Mouse (Mus musculus) left cerebral cortex, postnatal 4 days (tissue): Measurements from ENCODE around the gene Sh3gl3. TPM values are rescaled to one million over a fixed set of nuclear protein-coding genes. Genes with fewer than 3 reads are reported as not detected.
A peak's percentile ranks its signal among the peaks of the same experiment; 100 is the strongest.

ENCODE experiments used
- DNase-seq: peaks from one replicate; pipeline ENCODE4 v3.0.0-alpha.2; 2022
- intact Hi-C: fragments of 180-260 bp; cut with DNase I; formaldehyde crosslinking; loops from one replicate; pipeline ENCODE4 v1.15.1; 2025
- total RNA-seq, 2 experiments: library from RNA; stranded (reverse); gene quantifications; 2 replicates each; pipeline ENCODE4 v1.2.3; 2021

Sh3gl3 gene
- total RNA-seq: 10 to 100 TPM; 64.2 to 67.2 TPM

GRCm38 (mm10) chr7:82173540-82173939 is at the start of gene Sh3gl3:
Gene Sh3gl3, plus strand, starts transcription at chr7:82173840.
- intact Hi-C loops: no loop called here
- no peak for DNase-seq

- intact Hi-C loops: no loop called here
- no peak for DNase-seq
Measured at GRCm38 (mm10) chr7:82138196-82138595, 35.4 kb upstream of the Sh3gl3 start.

GRCm38 (mm10) chr7:82147151-82147550 is 26.5 kb upstream of the Sh3gl3 start:
- DNase-seq: no peak
- intact Hi-C loops: no loop called here

- intact Hi-C loops: no loop called here
- no peak for DNase-seq
Measured at GRCm38 (mm10) chr7:82164681-82165080, 9.0 kb upstream of the Sh3gl3 start.

GRCm38 (mm10) chr7:82174571-82175326 is 1.1 kb downstream of the Sh3gl3 start:
- intact Hi-C loops: no loop called here
- DNase-seq: peak; percentile 85

GRCm38 (mm10) chr7:82175327-82175721 is 1.7 kb downstream of the Sh3gl3 start:
- DNase-seq: no peak
- intact Hi-C loops: no loop called here

GRCm38 (mm10) chr7:82176192-82176591 is 2.6 kb downstream of the Sh3gl3 start:
- no peak for DNase-seq
- intact Hi-C loops: no loop called here

GRCm38 (mm10) chr7:82177336-82177735 is 3.7 kb downstream of the Sh3gl3 start:
- no peak for DNase-seq
- intact Hi-C loops: no loop called here

GRCm38 (mm10) chr7:82180919-82181318 is 7.3 kb downstream of the Sh3gl3 start:
- DNase-seq: no peak
- intact Hi-C loops: no loop called here

GRCm38 (mm10) chr7:82182781-82183180 is 9.1 kb downstream of the Sh3gl3 start:
- intact Hi-C loops: no loop called here
- DNase-seq: no peak

GRCm38 (mm10) chr7:82191604-82192003 is 18.0 kb downstream of the Sh3gl3 start:
- no peak for DNase-seq
- intact Hi-C loops: no loop called here

- intact Hi-C loops: no loop called here
- DNase-seq: no peak
Measured at GRCm38 (mm10) chr7:82192512-82192911, 18.9 kb downstream of the Sh3gl3 start.

- intact Hi-C loops: no loop called here
- DNase-seq: peak; percentile 16
Measured at GRCm38 (mm10) chr7:82203111-82203510, 29.5 kb downstream of the Sh3gl3 start.

GRCm38 (mm10) chr7:82204014-82204784 is 30.6 kb downstream of the Sh3gl3 start:
- DNase-seq: no peak
- intact Hi-C loops: no loop called here

- DNase-seq: no peak
- intact Hi-C loops: no loop called here
Measured at GRCm38 (mm10) chr7:82204975-82205374, 31.3 kb downstream of the Sh3gl3 start.

- DNase-seq: peak; percentile 28
- intact Hi-C loops: no loop called here
Measured at GRCm38 (mm10) chr7:82206787-82207186, 33.1 kb downstream of the Sh3gl3 start.

- intact Hi-C loops: no loop called here
- no peak for DNase-seq
Measured at GRCm38 (mm10) chr7:82221380-82221933, 47.8 kb downstream of the Sh3gl3 start.

- DNase-seq: no peak
- intact Hi-C loops: no loop called here
Measured at GRCm38 (mm10) chr7:82223906-82224846, 50.5 kb downstream of the Sh3gl3 start.

GRCm38 (mm10) chr7:82233201-82233600 is 59.6 kb downstream of the Sh3gl3 start:
- intact Hi-C loops: no loop called here
- DNase-seq: no peak

GRCm38 (mm10) chr7:82234010-82234897 is 60.6 kb downstream of the Sh3gl3 start:
- no peak for DNase-seq
- intact Hi-C loops: no loop called here
